Mouse (Mus musculus): ENCODE data around the gene Apol10b. TPM values are rescaled to one million over a fixed set of nuclear protein-coding genes. Genes with fewer than 3 reads are reported as not detected.

Apol10b gene
- polyA plus RNA-seq, 1 experiment: 7.6 TPM

GRCm38 (mm10) chr15:77598958-77599357, 3.0 kb upstream of the Apol10b start, which contains the start of gene Gm36245:
Gene Gm36245 (plus strand): TSS chr15:77599258.
- no peak within 1 kb of the TSS for H3K4me3 ChIP-seq (ENCODE audit: insufficient read depth, poor library complexity, severe bottlenecking)
- H3K27me3 ChIP-seq (ENCODE audit: control insufficient read depth, insufficient read depth, insufficient read length): no peaks in the 10 kb centered on the region
- no peaks in the 10 kb centered on the region for H3K79me2 ChIP-seq (ENCODE audit: control insufficient read depth, insufficient read depth)
- no peaks in the 10 kb centered on the region for H3K79me3 ChIP-seq (ENCODE audit: low read depth)
- TF ChIP-seq MYOD1 (IDR thresholded peaks at IDR 0.05; ENCODE audit: control insufficient read depth, insufficient read length, low read depth) (no peak), MYOG (IDR thresholded peaks at IDR 0.05; ENCODE audit: control insufficient read depth, extremely low read depth, insufficient read length) (no peak), CEBPB (IDR thresholded peaks at IDR 0.05; ENCODE audit: low read depth) (no peak), MAX (IDR thresholded peaks at IDR 0.05) (no peak), USF1 (IDR thresholded peaks at IDR 0.05; ENCODE audit: low read depth) (no peak), CTCF (IDR thresholded peaks at IDR 0.05; ENCODE audit: control insufficient read depth, insufficient read depth, insufficient read length) (no peak), FOSL1 (IDR thresholded peaks at IDR 0.05; ENCODE audit: insufficient read depth, low read length, poor library complexity, severe bottlenecking) (no peak)
- H3K36me3 ChIP-seq (ENCODE audit: control insufficient read depth, insufficient read depth): no peaks in the 10 kb centered on the region
- no peak within 1 kb of the TSS for H3ac ChIP-seq (ENCODE audit: control insufficient read depth, insufficient read length, low read depth)

- TF ChIP-seq FOSL1 (IDR thresholded peaks at IDR 0.05; ENCODE audit: insufficient read depth, low read length, poor library complexity, severe bottlenecking): no peak
- no peak for TF ChIP-seq CEBPB (IDR thresholded peaks at IDR 0.05; ENCODE audit: low read depth)
- TF ChIP-seq CTCF (IDR thresholded peaks at IDR 0.05; ENCODE audit: control insufficient read depth, insufficient read depth, insufficient read length): no peak
- no peak for TF ChIP-seq MAX (IDR thresholded peaks at IDR 0.05)
- TF ChIP-seq MYOD1 (IDR thresholded peaks at IDR 0.05; ENCODE audit: control insufficient read depth, insufficient read length, low read depth): no peak
- no peak for TF ChIP-seq USF1 (IDR thresholded peaks at IDR 0.05; ENCODE audit: low read depth)
- TF ChIP-seq MYOG (IDR thresholded peaks at IDR 0.05; ENCODE audit: control insufficient read depth, extremely low read depth, insufficient read length): no peak
- Histone ChIP-seq H3K79me3 (ENCODE audit: low read depth) (no peaks in the 10 kb centered on the region), H3ac (ENCODE audit: control insufficient read depth, insufficient read length, low read depth) (no peak overlapping the region), H3K4me3 (ENCODE audit: insufficient read depth, poor library complexity, severe bottlenecking) (no peak overlapping the region), H3K36me3 (ENCODE audit: control insufficient read depth, insufficient read depth) (no peaks in the 10 kb centered on the region), H3K27me3 (ENCODE audit: control insufficient read depth, insufficient read depth, insufficient read length) (no peaks in the 10 kb centered on the region), H3K79me2 (ENCODE audit: control insufficient read depth, insufficient read depth) (no peaks in the 10 kb centered on the region)
Measured at GRCm38 (mm10) chr15:77598429-77598828, 2.5 kb upstream of the Apol10b start.

- Histone ChIP-seq H3K4me3 (ENCODE audit: insufficient read depth, poor library complexity, severe bottlenecking) (no peak overlapping the region), H3K27me3 (ENCODE audit: control insufficient read depth, insufficient read depth, insufficient read length) (no peaks in the 10 kb centered on the region), H3K79me3 (ENCODE audit: low read depth) (no peaks in the 10 kb centered on the region), H3ac (ENCODE audit: control insufficient read depth, insufficient read length, low read depth) (no peak overlapping the region), H3K36me3 (ENCODE audit: control insufficient read depth, insufficient read depth) (no peaks in the 10 kb centered on the region), H3K79me2 (ENCODE audit: control insufficient read depth, insufficient read depth) (no peaks in the 10 kb centered on the region)
- TF ChIP-seq USF1 (IDR thresholded peaks at IDR 0.05; ENCODE audit: low read depth) (no peak), CTCF (IDR thresholded peaks at IDR 0.05; ENCODE audit: control insufficient read depth, insufficient read depth, insufficient read length) (no peak), CEBPB (IDR thresholded peaks at IDR 0.05; ENCODE audit: low read depth) (no peak), MYOG (IDR thresholded peaks at IDR 0.05; ENCODE audit: control insufficient read depth, extremely low read depth, insufficient read length) (no peak), MYOD1 (IDR thresholded peaks at IDR 0.05; ENCODE audit: control insufficient read depth, insufficient read length, low read depth) (no peak), MAX (IDR thresholded peaks at IDR 0.05) (no peak), FOSL1 (IDR thresholded peaks at IDR 0.05; ENCODE audit: insufficient read depth, low read length, poor library complexity, severe bottlenecking) (no peak)
Measured at GRCm38 (mm10) chr15:77593557-77593956, 2.4 kb downstream of the Apol10b start.

- no peaks in the 10 kb centered on the region for H3K79me3 ChIP-seq (ENCODE audit: low read depth)
- H3K79me2 ChIP-seq (ENCODE audit: control insufficient read depth, insufficient read depth): no peaks in the 10 kb centered on the region
- H3K27me3 ChIP-seq (ENCODE audit: control insufficient read depth, insufficient read depth, insufficient read length): no peaks in the 10 kb centered on the region
- no peak overlapping the region for H3K4me3 ChIP-seq (ENCODE audit: insufficient read depth, poor library complexity, severe bottlenecking)
- H3ac ChIP-seq (ENCODE audit: control insufficient read depth, insufficient read length, low read depth): no peak overlapping the region
- TF ChIP-seq MYOG (IDR thresholded peaks at IDR 0.05; ENCODE audit: control insufficient read depth, extremely low read depth, insufficient read length) (no peak), FOSL1 (IDR thresholded peaks at IDR 0.05; ENCODE audit: insufficient read depth, low read length, poor library complexity, severe bottlenecking) (no peak), CEBPB (IDR thresholded peaks at IDR 0.05; ENCODE audit: low read depth) (no peak), USF1 (IDR thresholded peaks at IDR 0.05; ENCODE audit: low read depth) (no peak), MAX (IDR thresholded peaks at IDR 0.05) (no peak), MYOD1 (IDR thresholded peaks at IDR 0.05; ENCODE audit: control insufficient read depth, insufficient read length, low read depth) (no peak), CTCF (IDR thresholded peaks at IDR 0.05; ENCODE audit: control insufficient read depth, insufficient read depth, insufficient read length) (no peak)
- no peaks in the 10 kb centered on the region for H3K36me3 ChIP-seq (ENCODE audit: control insufficient read depth, insufficient read depth)
Measured at GRCm38 (mm10) chr15:77590881-77591280, 5.0 kb downstream of the Apol10b start.

- Histone ChIP-seq H3K4me3 (ENCODE audit: insufficient read depth, poor library complexity, severe bottlenecking) (no peak overlapping the region), H3K79me3 (ENCODE audit: low read depth) (no peaks in the 10 kb centered on the region), H3K79me2 (ENCODE audit: control insufficient read depth, insufficient read depth) (no peaks in the 10 kb centered on the region), H3K27me3 (ENCODE audit: control insufficient read depth, insufficient read depth, insufficient read length) (no peaks in the 10 kb centered on the region), H3ac (ENCODE audit: control insufficient read depth, insufficient read length, low read depth) (no peak overlapping the region), H3K36me3 (ENCODE audit: control insufficient read depth, insufficient read depth) (peaks cover 6% of the 10 kb centered on the region)
- no peak for TF ChIP-seq MYOG (IDR thresholded peaks at IDR 0.05; ENCODE audit: control insufficient read depth, extremely low read depth, insufficient read length)
- no peak for TF ChIP-seq CEBPB (IDR thresholded peaks at IDR 0.05; ENCODE audit: low read depth)
Measured at GRCm38 (mm10) chr15:77588981-77589380, 6.9 kb downstream of the Apol10b start.

GRCm38 (mm10) chr15:77587026-77587425, 8.9 kb downstream of the Apol10b start:
- no peak overlapping the region for H3K4me3 ChIP-seq (ENCODE audit: insufficient read depth, poor library complexity, severe bottlenecking)
- H3ac ChIP-seq (ENCODE audit: control insufficient read depth, insufficient read length, low read depth): no peak overlapping the region
- H3K36me3 ChIP-seq (ENCODE audit: control insufficient read depth, insufficient read depth): peaks cover 6% of the 10 kb centered on the region
- H3K79me3 ChIP-seq (ENCODE audit: low read depth): no peaks in the 10 kb centered on the region
- TF ChIP-seq CTCF (IDR thresholded peaks at IDR 0.05; ENCODE audit: control insufficient read depth, insufficient read depth, insufficient read length) (no peak), FOSL1 (IDR thresholded peaks at IDR 0.05; ENCODE audit: insufficient read depth, low read length, poor library complexity, severe bottlenecking) (no peak), CEBPB (IDR thresholded peaks at IDR 0.05; ENCODE audit: low read depth) (no peak), MYOD1 (IDR thresholded peaks at IDR 0.05; ENCODE audit: control insufficient read depth, insufficient read length, low read depth) (no peak), MAX (IDR thresholded peaks at IDR 0.05) (no peak), USF1 (IDR thresholded peaks at IDR 0.05; ENCODE audit: low read depth) (no peak), MYOG (IDR thresholded peaks at IDR 0.05; ENCODE audit: control insufficient read depth, extremely low read depth, insufficient read length) (no peak)
- H3K27me3 ChIP-seq (ENCODE audit: control insufficient read depth, insufficient read depth, insufficient read length): no peaks in the 10 kb centered on the region
- no peaks in the 10 kb centered on the region for H3K79me2 ChIP-seq (ENCODE audit: control insufficient read depth, insufficient read depth)
